Mouse (Mus musculus): ENCODE measurements around the gene Lrrc17.

DNA sequence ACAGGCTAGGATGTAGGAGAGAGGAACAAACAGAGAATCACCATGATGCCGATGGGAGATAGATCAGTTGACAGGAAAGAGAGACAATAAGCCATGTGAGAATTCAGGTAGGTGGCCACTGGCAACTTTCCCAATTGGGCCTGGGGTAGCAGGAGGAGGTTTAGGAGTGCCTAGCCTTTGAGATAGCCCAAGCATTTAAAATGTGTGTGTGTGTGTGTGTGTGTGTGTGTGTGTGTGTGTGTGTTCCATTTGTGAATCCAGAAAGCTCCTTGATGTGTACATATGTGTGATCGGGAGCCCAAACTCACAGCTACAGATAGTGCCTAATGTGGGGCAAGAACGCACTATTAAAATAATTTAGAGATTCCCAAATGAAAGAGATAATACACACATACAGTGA, 34.8 kb downstream of the Lrrc17 start:
- TF ChIP-seq POLR2A (IDR thresholded peaks at IDR 0.05; ENCODE audit: control insufficient read depth, low read depth, low read length), result no peak
- TF ChIP-seq CTCF (IDR thresholded peaks at IDR 0.05; ENCODE audit: control insufficient read depth, insufficient read depth, insufficient replicate concordance, low read depth, low read length), result no peak
